Mouse (Mus musculus) stomach, postnatal 0 days (tissue): Measurements from ENCODE around the gene Sh2d4b.
A peak's percentile ranks its signal among the peaks of the same experiment; 100 is the strongest.

Experiments
- CTCF ChIP-seq: IDR thresholded peaks from 2 replicates; pipeline ENCODE4 v1.5.1; 2016; ENCODE audit warnings: antibody characterized with exemption, low read depth, mild to moderate bottlenecking, moderate library complexity
- EP300 ChIP-seq: optimal IDR thresholded peaks from 2 replicates; pipeline ENCODE3; 2016; ENCODE audit warnings: antibody characterized with exemption

- TF ChIP-seq EP300 (no peak), CTCF (peak; percentile 92)
Observed at GRCm38 (mm10) chr14:40894576-40895247, 1.6 kb upstream of the Sh2d4b start.
